Mouse (Mus musculus) G1E (cell line): ENCODE measurements around the gene Zdhhc4. TPM values are rescaled to one million over a fixed set of nuclear protein-coding genes. Genes with fewer than 3 reads are reported as not detected.

Source experiments
- ATAC-seq: 2 replicates; pipeline ENCODE4 v1.8.0; 2016; ENCODE audit warnings: mild to moderate bottlenecking; ENCODE audit not compliant: insufficient number of reproducible peaks, poor library complexity, low FRiP score, severe bottlenecking; ENCODE audit errors: extremely low read depth
- DNase-seq: peaks from one replicate; pipeline ENCODE4 v3.0.0; 2012; ENCODE audit warnings: low spot score
- H3K27me3 ChIP-seq: 2 replicates; pipeline ENCODE4 v1.6.1; 2012; ENCODE audit warnings: mild to moderate bottlenecking, low read length, inconsistent platforms; ENCODE audit not compliant: insufficient read depth
- H3K36me3 ChIP-seq: replicated peaks from 2 replicates; pipeline ENCODE3; 2012; ENCODE audit warnings: mild to moderate bottlenecking, inconsistent platforms
- H3K4me1 ChIP-seq: 2 replicates; pipeline ENCODE4 v1.6.1; 2012; ENCODE audit warnings: low read depth, low read length, inconsistent platforms, mixed read lengths; ENCODE audit not compliant: insufficient read depth
- H3K4me3 ChIP-seq: 2 replicates; pipeline ENCODE4 v1.5.1; 2012; ENCODE audit warnings: low read depth, mild to moderate bottlenecking, inconsistent platforms, low read length, moderate library complexity, mixed read lengths
- H3K9me3 ChIP-seq: replicated peaks from 2 replicates; pipeline ENCODE4 v1.6.1; 2012; ENCODE audit warnings: inconsistent platforms
- CTCF ChIP-seq: IDR thresholded peaks from 2 replicates; pipeline ENCODE4 v1.5.1; 2012; ENCODE audit warnings: low read depth, low read length, inconsistent platforms, mixed read lengths
- GATA1 ChIP-seq: IDR thresholded peaks from 2 replicates; pipeline ENCODE4 v1.6.1; 2012; ENCODE audit warnings: borderline replicate concordance, low read length, inconsistent platforms, mixed read lengths
- GATA2 ChIP-seq: IDR thresholded peaks from 2 replicates; pipeline ENCODE4 v1.6.1; 2012; ENCODE audit warnings: low read depth, low read length, inconsistent platforms, borderline replicate concordance
- POLR2AphosphoS5 ChIP-seq: IDR thresholded peaks from 2 replicates; pipeline ENCODE4 v1.6.1; 2012; ENCODE audit warnings: low read depth, low read length, inconsistent platforms; ENCODE audit not compliant: insufficient replicate concordance
- TAL1 ChIP-seq: conservative IDR thresholded peaks from 2 replicates; pipeline ENCODE4 v1.6.1; 2012; ENCODE audit warnings: low read depth, low read length, inconsistent platforms, mixed read lengths
- polyA plus RNA-seq: library from polyadenylated mRNA; stranded (reverse); fragments of >175 nt; gene quantifications from 2 replicates; pipeline ENCODE4 v1.2.3, GENCODE M21; 2012
- total RNA-seq, 2 experiments: library from RNA; stranded (forward) in 1 of 2; stranded (reverse) in 1 of 2; fragments of 200-1000 nt in 1 of 2; fragments of >200 nt in 1 of 2; fragmentation: Nextera tagmentation in 1 of 2; gene quantifications; 2 replicates each; pipeline ENCODE4 v1.2.3; 2014 to 2017

Zdhhc4 gene
- total and polyA plus RNA-seq, 3 experiments = 45.6 to 68.7 (median 53.5) TPM

GRCm38 (mm10) chr5:143369611-143370255 is 40.7 kb upstream of the Zdhhc4 start:
- no peak for DNase-seq
- Histone ChIP-seq H3K27me3 (peaks cover 33% of the 10 kb centered on the region), H3K9me3 (no peaks in the 10 kb centered on the region), H3K4me1 (peaks cover 11% of the 10 kb centered on the region; the same call in 1 of the 2 replicates), H3K36me3 (no peaks in the 10 kb centered on the region), H3K4me3 (no peak overlapping the region)
- no peak for TF ChIP-seq GATA1
- no peak for TF ChIP-seq TAL1
- TF ChIP-seq CTCF = no peak
- TF ChIP-seq GATA2 = no peak
- no peak for TF ChIP-seq POLR2AphosphoS5
- ATAC-seq = no peak

DNA sequence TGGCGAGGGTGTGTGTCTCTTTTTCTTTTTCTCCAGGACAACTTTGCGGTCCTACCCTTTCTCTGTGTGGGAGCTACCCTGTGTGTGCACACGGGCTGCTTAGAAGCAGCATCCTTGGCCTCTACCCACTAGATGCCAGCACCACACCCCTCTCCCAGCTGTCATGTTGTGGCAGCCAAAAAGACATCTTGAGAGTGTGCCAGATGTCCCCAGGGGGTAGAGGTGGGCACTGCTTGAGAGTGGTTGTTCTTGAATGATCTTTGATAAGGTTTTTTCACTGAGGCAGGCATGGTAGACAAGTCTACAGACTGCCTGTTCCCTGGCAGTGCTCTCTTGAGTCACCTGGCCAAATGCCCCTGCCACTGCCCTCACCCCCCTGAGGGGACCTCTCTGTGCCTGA is 38.9 kb upstream of the Zdhhc4 start:
- H3K9me3 ChIP-seq = no peaks in the 10 kb centered on the region
- ATAC-seq (no peak), DNase-seq (no peak)
- H3K27me3 ChIP-seq = peaks cover 38% of the 10 kb centered on the region
- no peak overlapping the region for H3K4me3 ChIP-seq
- no peaks in the 10 kb centered on the region for H3K36me3 ChIP-seq
- TF ChIP-seq TAL1 = no peak
- no peak for TF ChIP-seq POLR2AphosphoS5
- TF ChIP-seq CTCF = no peak
- no peak for TF ChIP-seq GATA2
- TF ChIP-seq GATA1 = no peak
- peaks cover 11% of the 10 kb centered on the region; the same call in 1 of the 2 replicates for H3K4me1 ChIP-seq

DNA sequence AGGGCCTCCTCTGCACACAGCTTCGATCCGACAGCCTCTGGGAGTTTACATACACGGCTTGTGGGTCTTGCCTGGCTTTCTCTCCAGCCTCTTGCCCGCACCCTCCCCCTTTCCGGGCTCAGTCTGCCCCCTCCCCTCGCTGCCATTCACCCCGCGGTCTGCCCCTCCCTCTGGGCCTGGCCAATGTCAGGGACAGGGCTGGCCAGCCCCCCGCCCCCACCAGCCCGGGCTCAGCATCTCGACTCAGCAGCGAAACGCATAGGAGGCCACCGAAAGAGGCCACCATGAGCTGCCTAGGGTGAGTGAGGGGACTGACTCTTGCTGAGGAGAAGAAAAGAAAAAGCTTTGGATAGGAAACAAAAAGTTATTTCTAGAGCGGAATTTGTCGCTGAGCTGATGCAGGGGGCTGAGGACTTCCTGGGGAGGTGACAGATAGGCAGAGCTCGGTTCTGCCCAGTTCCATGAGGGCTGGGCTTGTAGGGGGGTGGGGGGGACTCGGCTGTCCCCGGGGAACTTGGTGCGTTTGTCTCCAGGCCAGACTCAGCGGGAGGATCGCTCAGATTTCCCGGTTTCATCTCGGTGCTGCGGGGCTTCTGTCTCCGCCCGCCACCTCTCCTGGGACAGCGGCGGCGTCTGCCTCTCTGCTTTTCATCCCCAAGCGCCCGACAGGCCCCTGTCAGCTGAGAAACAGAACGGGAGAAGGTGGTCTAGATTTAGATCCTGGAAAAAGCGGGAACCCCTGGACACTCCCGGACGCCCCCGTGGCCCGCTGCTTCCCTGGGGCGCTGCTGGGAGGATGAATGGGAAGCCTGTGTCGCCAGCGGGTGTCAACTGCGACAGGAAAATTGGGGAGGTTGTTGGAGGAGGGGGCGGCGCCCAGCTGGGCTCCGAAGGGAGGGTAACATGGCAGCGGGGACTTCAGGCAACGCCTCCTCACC is 34.9 kb upstream of the Zdhhc4 start:
- no peaks in the 10 kb centered on the region for H3K9me3 ChIP-seq
- H3K4me1 ChIP-seq = peaks cover 9% of the 10 kb centered on the region; the same call in 1 of the 2 replicates
- ATAC-seq (no peak), DNase-seq (no peak)
- H3K4me3 ChIP-seq = no peak overlapping the region
- TF ChIP-seq POLR2AphosphoS5 (no peak), TAL1 (no peak), GATA2 (no peak), GATA1 (no peak), CTCF (no peak)
- peaks cover 30% of the 10 kb centered on the region for H3K27me3 ChIP-seq
- H3K36me3 ChIP-seq = no peaks in the 10 kb centered on the region

- peaks cover 28% of the 10 kb centered on the region for H3K27me3 ChIP-seq
- no peak for TF ChIP-seq TAL1
- TF ChIP-seq CTCF = no peak
- TF ChIP-seq POLR2AphosphoS5 = no peak
- TF ChIP-seq GATA2 = no peak
- no peak for TF ChIP-seq GATA1
- H3K4me3 ChIP-seq = no peak overlapping the region
- no peaks in the 10 kb centered on the region for H3K9me3 ChIP-seq
- DNase-seq (no peak), ATAC-seq (no peak)
- no peaks in the 10 kb centered on the region for H3K36me3 ChIP-seq
- peaks cover 6% of the 10 kb centered on the region; the same call in 1 of the 2 replicates for H3K4me1 ChIP-seq
Observed at GRCm38 (mm10) chr5:143361428-143361827, 32.4 kb upstream of the Zdhhc4 start.

- DNase-seq = no peak
- H3K4me1 ChIP-seq = no peaks in the 10 kb centered on the region
- ATAC-seq = no peak
- H3K27me3 ChIP-seq = peaks cover 26% of the 10 kb centered on the region
- H3K36me3 ChIP-seq = no peaks in the 10 kb centered on the region
- H3K9me3 ChIP-seq = no peaks in the 10 kb centered on the region
- no peak overlapping the region for H3K4me3 ChIP-seq
- TF ChIP-seq TAL1 (no peak), CTCF (peak; percentile 47)
Observed at GRCm38 (mm10) chr5:143360000-143360399, 30.9 kb upstream of the Zdhhc4 start.

GRCm38 (mm10) chr5:143359263-143359662 is 30.2 kb upstream of the Zdhhc4 start:
- Histone ChIP-seq H3K9me3 (no peaks in the 10 kb centered on the region), H3K27me3 (peaks cover 24% of the 10 kb centered on the region), H3K36me3 (no peaks in the 10 kb centered on the region), H3K4me1 (no peaks in the 10 kb centered on the region), H3K4me3 (no peak overlapping the region)
- no peak for TF ChIP-seq GATA2
- no peak for TF ChIP-seq GATA1
- no peak for TF ChIP-seq CTCF
- TF ChIP-seq TAL1 = no peak
- no peak for TF ChIP-seq POLR2AphosphoS5
- DNase-seq = no peak
- ATAC-seq = no peak
